Mouse (Mus musculus) Muller cell, postnatal 12 days (primary cell): ENCODE results near the gene Jak1.

Experiments
- DNase-seq: peaks from one replicate; pipeline ENCODE4 v3.0.0-alpha.2; 2015; ENCODE audit errors: inconsistent ontology term

Gene Jak1

GRCm38 (mm10) chr4:101192241-101192976 is 72.7 kb downstream of the Jak1 start:
- DNase-seq, result no peak

- DNase-seq, result no peak
These were observed 77.7 kb downstream of the Jak1 start for GRCm38 (mm10) chr4:101187381-101187780.

- no peak for DNase-seq
These were observed 78.5 kb downstream of the Jak1 start for GRCm38 (mm10) chr4:101186591-101186990.

GRCm38 (mm10) chr4:101185216-101185615 is 79.9 kb downstream of the Jak1 start:
- no peak for DNase-seq

GRCm38 (mm10) chr4:101182603-101183011 is 82.5 kb downstream of the Jak1 start:
- DNase-seq, result no peak

DNA sequence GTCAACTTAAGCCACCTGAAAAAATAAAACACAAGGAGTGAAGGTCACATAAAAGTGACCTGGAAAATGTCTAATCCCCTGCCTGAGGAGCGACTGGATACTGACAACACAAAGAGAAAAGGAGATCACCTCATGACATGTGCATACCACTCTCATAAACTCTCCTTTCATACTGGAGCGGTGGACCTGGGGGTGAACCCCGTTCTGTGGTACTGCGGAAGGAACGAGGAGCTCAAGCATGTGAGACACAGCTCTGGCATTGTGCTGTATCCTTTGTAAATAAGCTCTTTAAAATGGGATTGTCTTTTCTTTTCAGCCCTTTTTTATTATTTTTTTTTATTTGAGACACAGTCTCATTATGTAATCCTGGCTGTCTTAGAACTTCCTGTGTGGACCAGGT is 84.4 kb downstream of the Jak1 start:
- DNase-seq, result no peak

DNA sequence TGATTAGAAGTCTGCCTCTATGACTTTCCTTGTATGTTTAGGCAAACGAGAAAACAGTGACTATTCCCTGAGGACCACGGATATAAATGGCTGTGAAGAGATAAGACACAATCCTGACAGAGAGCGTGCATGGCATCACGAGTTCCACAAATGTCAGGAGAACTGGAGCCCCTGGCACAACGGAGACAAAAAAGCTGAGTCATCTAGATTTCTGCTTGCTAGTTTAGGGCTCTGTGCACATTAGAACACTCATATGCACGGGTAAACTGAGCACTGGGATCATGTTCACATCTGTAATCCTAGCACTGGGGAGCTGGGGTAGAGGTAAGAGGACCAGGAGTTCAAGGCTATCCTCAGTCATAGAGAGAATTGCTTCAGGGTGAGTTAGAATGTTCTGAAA is 85.2 kb downstream of the Jak1 start:
- no peak for DNase-seq

- no peak for DNase-seq
These were observed 86.0 kb downstream of the Jak1 start for GRCm38 (mm10) chr4:101179076-101179475.

DNA sequence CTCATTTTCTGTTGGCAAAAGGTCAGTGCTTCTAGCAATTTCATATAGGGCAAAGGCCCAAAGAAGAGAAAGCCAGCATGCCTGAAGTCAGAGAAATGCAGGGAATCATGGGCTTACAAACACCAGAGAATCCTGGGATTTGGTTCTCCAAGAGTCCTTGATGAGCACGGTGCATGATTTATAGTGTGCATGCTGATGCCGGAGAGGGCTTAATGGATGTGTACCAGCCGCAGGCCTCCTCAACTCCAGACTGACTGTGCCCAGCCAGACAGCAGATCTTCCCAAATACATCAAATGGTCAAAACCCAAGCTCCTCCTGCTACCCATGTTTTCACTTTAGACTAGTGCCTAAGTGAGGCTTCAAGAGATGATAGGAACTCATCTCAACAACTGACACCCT is 87.3 kb downstream of the Jak1 start:
- DNase-seq, result no peak

DNA sequence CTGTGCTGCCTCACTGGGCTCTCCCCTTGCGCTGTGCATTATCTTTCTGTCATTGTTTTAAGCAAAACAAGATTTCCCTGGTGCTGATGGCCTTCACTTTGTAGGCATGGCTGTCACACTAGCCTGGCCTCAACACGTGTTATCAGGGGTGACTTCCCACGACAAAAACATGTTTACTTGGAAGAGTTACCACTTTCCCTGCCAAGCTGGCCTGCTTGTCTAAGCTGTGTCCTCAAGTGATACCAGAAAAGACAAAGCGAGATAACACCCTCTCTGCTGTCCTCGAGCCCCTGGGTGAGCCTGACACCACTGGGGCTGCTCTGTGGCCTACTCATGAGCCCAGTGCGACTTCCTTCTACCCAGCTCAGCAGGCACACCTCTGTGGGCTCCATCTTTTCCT is 89.0 kb downstream of the Jak1 start:
- no peak for DNase-seq

DNA sequence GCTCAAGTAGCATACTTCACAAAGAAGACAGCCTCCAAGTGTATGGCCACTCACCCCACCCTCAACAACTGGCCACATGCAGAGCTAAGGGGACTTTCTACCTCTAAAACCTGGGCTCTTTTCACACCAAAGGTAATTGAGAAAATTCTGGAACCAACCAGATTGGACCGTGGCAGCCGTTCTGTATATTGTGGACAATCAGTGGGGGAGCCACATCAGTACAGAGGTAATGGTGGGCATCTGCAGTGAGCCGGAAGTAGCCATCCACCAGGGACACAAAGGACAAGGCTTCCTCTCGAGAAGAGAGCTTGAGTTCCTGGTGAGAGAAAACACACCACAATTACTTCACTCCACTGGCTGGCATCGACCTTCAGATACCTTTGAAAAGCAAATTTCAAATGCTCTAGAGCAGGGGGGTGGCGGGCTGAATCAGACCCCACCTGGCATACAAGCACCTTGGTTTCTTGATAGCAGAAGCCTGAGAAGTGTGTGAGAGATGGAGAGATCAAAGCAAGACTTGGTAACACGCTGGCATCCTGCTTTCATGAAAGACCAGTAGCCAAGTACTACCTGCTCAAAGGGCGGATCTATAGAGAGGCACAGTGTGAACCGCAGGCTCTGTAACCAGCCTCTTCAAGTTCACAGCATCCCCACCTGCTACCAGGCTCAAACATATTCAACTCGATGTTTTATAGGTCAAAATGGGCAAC is 90.0 kb downstream of the Jak1 start:
- DNase-seq, result no peak

GRCm38 (mm10) chr4:101172738-101173137 is 92.3 kb downstream of the Jak1 start:
- no peak for DNase-seq

DNA sequence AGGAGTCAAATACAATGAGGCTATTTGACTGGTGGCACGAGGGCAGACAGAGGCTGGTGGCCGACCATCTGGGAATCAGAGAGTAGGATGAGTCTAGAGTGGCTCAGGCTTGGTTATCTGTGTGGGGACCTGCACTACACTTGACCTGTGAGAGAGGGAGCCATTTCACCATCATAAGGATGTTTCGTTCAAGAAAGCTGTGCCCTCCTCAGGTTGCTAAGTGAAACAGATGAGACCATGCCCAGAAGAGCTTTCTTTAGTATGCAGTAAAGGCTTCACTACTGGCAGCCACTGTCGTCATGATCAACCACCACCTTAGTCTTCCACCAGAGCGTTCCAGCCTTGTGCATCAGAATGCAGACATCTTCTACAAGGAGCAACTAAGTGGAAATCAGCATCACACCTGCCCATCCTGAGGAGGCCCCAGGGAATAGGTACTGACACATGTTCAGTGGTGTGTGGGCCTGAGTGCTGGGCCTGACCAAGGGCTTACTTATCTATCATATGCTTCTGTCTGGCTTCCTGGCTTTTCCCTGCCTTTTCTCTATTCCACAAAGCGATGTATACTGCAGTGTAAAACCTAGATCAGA is 96.8 kb downstream of the Jak1 start:
- peak; percentile 42 for DNase-seq

DNA sequence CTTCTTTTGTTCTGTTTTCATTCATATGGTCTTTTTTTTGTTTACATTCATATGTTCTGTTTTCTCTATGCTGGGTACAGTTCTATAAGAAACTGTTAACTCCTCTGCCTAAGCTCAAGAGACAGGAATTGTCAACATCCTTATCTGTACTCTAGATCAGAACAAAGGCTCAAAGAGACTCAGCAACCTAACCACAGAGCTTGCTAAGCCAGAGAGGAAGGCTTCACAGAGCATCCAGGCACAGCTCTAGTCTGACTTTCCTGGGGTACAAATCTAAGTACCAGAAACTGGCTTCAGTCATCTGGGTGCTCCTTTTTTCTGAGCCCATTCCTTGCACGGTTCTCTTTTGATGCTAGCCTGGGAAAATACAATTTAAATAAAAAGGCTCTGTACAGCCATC is 97.3 kb downstream of the Jak1 start:
- DNase-seq, result no peak

DNA sequence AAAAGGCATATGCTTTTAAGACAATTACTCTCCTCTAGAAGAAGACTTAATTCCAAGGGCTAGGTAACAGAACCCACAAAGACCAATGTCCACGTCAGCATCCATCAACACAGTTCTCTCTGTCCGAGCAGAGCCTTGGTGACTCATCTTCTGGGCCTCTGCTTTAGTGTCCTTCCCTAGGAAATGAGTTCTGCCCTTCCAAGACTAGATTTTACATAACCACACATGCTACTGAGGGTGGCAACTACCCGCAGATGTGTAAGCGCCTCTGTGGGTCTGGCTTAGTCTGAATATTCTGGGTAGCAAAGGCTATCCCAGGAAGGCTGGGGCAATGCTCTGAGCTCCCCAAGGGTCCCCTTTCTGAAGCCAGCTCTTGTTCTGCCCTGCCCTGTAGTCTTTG is 99.3 kb downstream of the Jak1 start:
- no peak for DNase-seq

DNA sequence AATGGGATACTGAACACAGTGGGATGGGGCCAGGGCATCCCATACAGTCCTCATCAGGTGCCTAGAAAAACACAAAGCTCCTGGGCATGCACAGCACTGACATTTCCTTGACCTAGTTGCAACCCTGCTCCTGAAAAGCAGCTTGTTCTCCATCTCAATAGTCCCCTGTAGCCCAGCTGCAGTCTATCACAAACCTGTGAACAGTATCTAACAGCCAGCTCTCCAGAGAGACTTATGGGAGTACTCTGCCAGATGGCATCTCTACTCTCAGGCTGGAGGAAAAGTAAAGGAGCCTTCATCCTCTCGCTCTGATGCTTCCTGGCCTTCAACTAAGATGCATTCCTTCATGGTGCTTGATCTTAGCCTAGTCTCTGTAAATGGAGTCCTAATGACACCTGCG is 100.4 kb downstream of the Jak1 start:
- DNase-seq, result no peak

GRCm38 (mm10) chr4:101164189-101164588 is 100.9 kb downstream of the Jak1 start:
- no peak for DNase-seq

GRCm38 (mm10) chr4:101160821-101161220 is 104.3 kb downstream of the Jak1 start:
- DNase-seq, result no peak

DNA sequence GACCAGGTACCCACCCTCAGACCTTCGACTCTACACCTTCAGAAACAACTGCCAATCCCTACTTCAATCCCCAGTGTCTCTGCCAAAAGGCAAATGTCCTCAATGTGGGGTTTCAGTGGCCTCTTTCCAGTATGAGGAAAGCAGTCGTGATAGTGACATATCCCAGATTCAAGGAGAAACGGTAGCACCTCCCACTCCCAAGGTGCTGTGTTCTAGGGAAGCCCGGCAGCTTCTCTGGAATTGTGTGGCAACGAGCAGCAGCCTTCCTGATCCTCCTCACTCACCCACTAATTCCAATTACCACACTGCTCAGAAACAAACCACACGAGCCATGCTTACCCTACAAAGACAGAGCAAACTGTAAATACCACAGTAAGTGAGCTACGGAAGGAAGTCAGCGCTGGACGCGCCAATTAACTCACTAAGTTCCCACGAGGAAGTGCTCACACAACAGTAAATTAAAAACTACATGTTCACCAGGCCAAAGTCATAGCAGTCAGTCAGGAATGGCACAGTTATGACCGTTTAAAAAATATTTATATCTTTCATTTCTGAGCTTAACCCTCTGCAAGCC is 105.8 kb downstream of the Jak1 start:
- DNase-seq, result no peak

DNA sequence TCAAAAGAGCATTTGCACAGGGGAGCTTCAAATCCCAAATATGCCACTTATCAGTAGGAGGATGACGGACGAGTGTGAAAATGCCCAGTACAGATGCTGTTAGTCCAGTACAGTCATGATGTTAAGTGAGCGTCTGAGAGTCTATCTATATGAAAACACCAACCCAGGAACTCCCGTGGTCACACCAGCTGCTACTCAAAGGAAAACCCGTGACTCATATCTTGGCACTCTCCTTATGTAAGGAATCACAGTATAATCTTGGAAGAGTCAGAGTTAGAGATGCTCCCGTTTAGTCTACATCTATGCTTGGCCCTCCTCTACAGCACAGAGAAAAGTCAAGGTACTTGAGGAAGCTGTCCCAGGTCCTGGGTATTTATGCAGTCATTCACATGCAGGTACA is 106.8 kb downstream of the Jak1 start:
- DNase-seq, result no peak

DNA sequence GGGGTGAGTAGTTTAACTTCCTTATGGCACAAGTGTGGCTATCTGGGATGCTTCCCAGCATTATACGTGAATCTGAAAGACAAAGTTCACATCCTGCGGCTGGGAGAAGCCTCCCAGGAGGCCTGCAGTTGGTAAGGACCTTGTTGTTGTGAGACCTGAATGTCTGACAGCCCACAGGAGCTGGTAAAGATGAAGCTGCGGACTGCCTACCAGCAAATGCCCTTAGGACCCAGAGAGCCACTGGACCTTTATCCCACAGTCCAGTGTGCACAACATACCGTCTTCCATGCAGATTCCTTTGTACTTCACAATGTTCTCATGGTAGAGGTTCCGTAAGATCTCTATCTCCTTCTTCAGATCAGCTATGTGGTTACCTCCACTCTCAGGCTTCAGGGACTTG is 107.6 kb downstream of the Jak1 start:
- DNase-seq, result no peak

DNA sequence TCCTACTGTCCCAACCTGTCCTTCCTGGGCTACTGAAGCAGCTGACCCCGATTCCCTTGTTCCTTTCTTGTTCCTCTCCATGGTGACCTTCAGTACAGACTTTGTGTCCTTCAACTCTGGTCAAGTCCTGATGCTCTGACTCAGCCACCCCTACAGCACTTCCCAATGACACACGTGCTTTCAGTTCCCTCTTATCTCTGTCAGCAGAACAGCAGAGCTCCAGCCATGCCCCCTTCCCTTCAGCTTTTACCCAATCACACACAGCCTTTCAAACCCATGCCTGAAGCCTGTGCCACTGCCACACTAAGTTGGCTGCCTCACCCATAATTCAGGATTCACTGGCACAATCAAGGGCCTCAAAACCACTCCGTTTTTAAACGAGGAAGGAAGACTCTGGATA is 109.5 kb downstream of the Jak1 start:
- DNase-seq, result no peak
